Mouse (Mus musculus) cortical plate, adult 2 months (tissue): ENCODE data around the gene Foxq1.

Experiments used
- CTCF ChIP-seq: fragments of 200-500 bp; IDR thresholded peaks from 2 replicates; pipeline ENCODE4 v1.5.1; 2011; ENCODE audit warnings: mild to moderate bottlenecking, control low read depth, low read length; ENCODE audit not compliant: insufficient read depth; ENCODE audit errors: extremely low read depth
- POLR2A ChIP-seq: fragments of 200-500 bp; IDR thresholded peaks from 2 replicates; pipeline ENCODE4 v1.6.1; 2011; ENCODE audit warnings: mild to moderate bottlenecking, low read length, control low read depth; ENCODE audit not compliant: insufficient read depth; ENCODE audit errors: extremely low read depth

DNA sequence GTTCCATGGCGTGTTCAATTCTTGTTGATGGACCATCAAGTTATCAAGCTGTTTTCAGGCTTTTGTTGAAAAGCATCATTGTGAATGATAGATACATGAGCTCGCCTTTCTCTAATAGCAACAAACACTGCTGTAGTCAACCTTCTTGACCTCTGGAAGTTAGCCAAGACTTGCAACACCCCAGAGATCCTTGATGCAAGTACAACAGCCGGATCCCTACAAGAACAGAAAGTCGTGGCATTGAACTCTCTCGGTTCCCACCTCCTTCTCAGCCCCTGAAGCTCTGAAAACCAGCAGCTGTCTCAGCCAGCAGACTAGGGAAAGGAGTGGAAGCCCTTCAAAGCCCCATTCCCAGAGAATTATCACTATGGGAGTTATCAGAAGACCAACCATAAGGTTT, 31.4 kb downstream of the Foxq1 start:
- TF ChIP-seq CTCF (no peak), POLR2A (no peak)
